Mouse (Mus musculus) embryonic facial prominence, embryonic 13.5 days (tissue): ENCODE data around the gene Ppp4c. TPM values are rescaled to one million over a fixed set of nuclear protein-coding genes. Genes with fewer than 3 reads are reported as not detected.
A peak's percentile ranks its signal among the peaks of the same experiment; 100 is the strongest.

Experiments used
- ATAC-seq: fragments of 200-750 bp; cut with Nextera tagmentation; 2 replicates; pipeline ENCODE4 v1.8.0; 2017; ENCODE audit warnings: low read depth; ENCODE audit not compliant: insufficient number of reproducible peaks, insufficient read depth, low FRiP score, low TSS enrichment
- H3K27ac ChIP-seq: fragments of 300-500 bp; sonication (generic); 2 replicates; pipeline ENCODE4 v1.5.1; 2015; ENCODE audit warnings: moderate library complexity, mild to moderate bottlenecking, inconsistent platforms
- H3K27me3 ChIP-seq: fragments of 300-500 bp; sonication (generic); 2 replicates; pipeline ENCODE4 v1.6.1; 2015; ENCODE audit warnings: mild to moderate bottlenecking, inconsistent platforms
- H3K36me3 ChIP-seq: fragments of 300-500 bp; sonication (generic); 2 replicates; pipeline ENCODE4 v1.6.1; 2015; ENCODE audit warnings: mild to moderate bottlenecking, inconsistent platforms
- H3K4me1 ChIP-seq: fragments of 300-500 bp; sonication (generic); 2 replicates; pipeline ENCODE4 v1.6.1; 2015; ENCODE audit warnings: inconsistent platforms
- H3K4me2 ChIP-seq: fragments of 300-500 bp; sonication (generic); 2 replicates; pipeline ENCODE4 v1.6.1; 2015; ENCODE audit warnings: moderate library complexity, mild to moderate bottlenecking, inconsistent platforms
- H3K4me3 ChIP-seq: fragments of 300-500 bp; sonication (generic); 2 replicates; pipeline ENCODE4 v1.5.1; 2015; ENCODE audit warnings: mild to moderate bottlenecking, inconsistent platforms
- H3K9ac ChIP-seq: fragments of 300-500 bp; sonication (generic); 2 replicates; pipeline ENCODE4 v1.6.1; 2015; ENCODE audit warnings: mild to moderate bottlenecking, inconsistent platforms
- H3K9me3 ChIP-seq: fragments of 300-500 bp; sonication (generic); 2 replicates; pipeline ENCODE4 v1.6.1; 2016; ENCODE audit warnings: inconsistent platforms
- WGBS: fragments of 180-500 bp; shearing (Covaris S2); methylation state at CpG from one replicate; pipeline ENCODE4 v1.1.7; 2015; ENCODE audit warnings: mixed read lengths; 5-methylcytosine and 5-hydroxymethylcytosine counted together
- polyA plus RNA-seq: library from polyadenylated mRNA; unstranded; fragments of >200 nt; fragmentation: Nextera tagmentation; extraction: Ambion mirVana; gene quantifications from 2 replicates; pipeline ENCODE4 v1.2.1, GENCODE M21; 2015

Ppp4c gene
- polyA plus RNA-seq = 300 and 311 TPM in 2 replicates

GRCm38 (mm10) chr7:126791851-126792720, at the start of gene Ppp4c:
Ppp4c (minus strand) TSS chr7:126792496.
- no peaks in the 10 kb centered on the region for H3K9me3 ChIP-seq
- peak within 1 kb of the TSS; percentile 97 for H3K27ac ChIP-seq
- H3K4me3 ChIP-seq = peak within 1 kb of the TSS; percentile 94
- peaks cover 66% of the 10 kb centered on the region for H3K36me3 ChIP-seq
- peak within 1 kb of the TSS; percentile 96 for H3K9ac ChIP-seq
- H3K27me3 ChIP-seq = no peaks in the 10 kb centered on the region
- under 1% methylated on average over 76 of the region's 83 CpGs for WGBS
- H3K4me2 ChIP-seq = peak within 1 kb of the TSS; percentile 74
- H3K4me1 ChIP-seq = peaks cover 33% of the 10 kb centered on the region
- peak; percentile 92 for ATAC-seq

- Histone ChIP-seq H3K36me3 (no peaks in the 10 kb centered on the region), H3K4me3 (no peak overlapping the region), H3K4me1 (peaks cover 9% of the 10 kb centered on the region), H3K9me3 (no peaks in the 10 kb centered on the region), H3K4me2 (no peak overlapping the region), H3K27ac (no peak overlapping the region), H3K27me3 (peaks cover 21% of the 10 kb centered on the region), H3K9ac (no peak overlapping the region)
- WGBS = 95% methylated on average over 1 of the region's 1 CpGs
- ATAC-seq = no peak
These were observed 41.0 kb upstream of the Ppp4c start for GRCm38 (mm10) chr7:126833294-126833693.

GRCm38 (mm10) chr7:126832036-126832598, 39.8 kb upstream of the Ppp4c start:
- peak overlapping the region; percentile 35 for H3K4me3 ChIP-seq
- H3K9ac ChIP-seq = no peak overlapping the region
- 0 out of 2 replicates have a peak, but pooled peaks have one; percentile 27 for ATAC-seq
- H3K27me3 ChIP-seq = peaks cover 24% of the 10 kb centered on the region
- H3K27ac ChIP-seq = no peak overlapping the region
- H3K4me2 ChIP-seq = peak overlapping the region; percentile 57
- under 1% methylated on average over 21 of the region's 21 CpGs for WGBS
- H3K4me1 ChIP-seq = peaks cover 9% of the 10 kb centered on the region
- no peaks in the 10 kb centered on the region for H3K9me3 ChIP-seq
- no peaks in the 10 kb centered on the region for H3K36me3 ChIP-seq

- no peak within 1 kb of the TSS for H3K9ac ChIP-seq
- H3K9me3 ChIP-seq = no peaks in the 10 kb centered on the region
- H3K27me3 ChIP-seq = peaks cover 24% of the 10 kb centered on the region
- H3K27ac ChIP-seq = no peak within 1 kb of the TSS
- 58% methylated on average over 5 of the region's 5 CpGs for WGBS
- H3K36me3 ChIP-seq = no peaks in the 10 kb centered on the region
- ATAC-seq = no peak
- peaks cover 9% of the 10 kb centered on the region for H3K4me1 ChIP-seq
- H3K4me3 ChIP-seq = peak within 1 kb of the TSS; percentile 35
- H3K4me2 ChIP-seq = peak within 1 kb of the TSS; percentile 57
These were observed 39.2 kb upstream of the Ppp4c start, which contains the start of gene 4930451I11Rik for GRCm38 (mm10) chr7:126831539-126831938. 4930451I11Rik (minus strand) TSS chr7:126831639.

GRCm38 (mm10) chr7:126825952-126826351, 33.7 kb upstream of the Ppp4c start:
- no peak overlapping the region for H3K4me3 ChIP-seq
- no peak overlapping the region for H3K9ac ChIP-seq
- ATAC-seq = no peak
- H3K27me3 ChIP-seq = peaks cover 53% of the 10 kb centered on the region
- 69% methylated on average over 5 of the region's 5 CpGs for WGBS
- no peaks in the 10 kb centered on the region for H3K36me3 ChIP-seq
- no peak overlapping the region for H3K27ac ChIP-seq
- peaks cover 5% of the 10 kb centered on the region; the same call in 1 of the 2 replicates for H3K4me1 ChIP-seq
- H3K9me3 ChIP-seq = no peaks in the 10 kb centered on the region
- H3K4me2 ChIP-seq = no peak overlapping the region

GRCm38 (mm10) chr7:126825403-126825802, 33.1 kb upstream of the Ppp4c start:
- no peaks in the 10 kb centered on the region for H3K9me3 ChIP-seq
- H3K36me3 ChIP-seq = no peaks in the 10 kb centered on the region
- WGBS = 20% methylated on average over 8 of the region's 8 CpGs
- H3K4me1 ChIP-seq = peaks cover 5% of the 10 kb centered on the region; the same call in 1 of the 2 replicates
- H3K27ac ChIP-seq = no peak overlapping the region
- H3K4me2 ChIP-seq = no peak overlapping the region
- ATAC-seq = no peak
- no peak overlapping the region for H3K4me3 ChIP-seq
- H3K27me3 ChIP-seq = peaks cover 48% of the 10 kb centered on the region
- H3K9ac ChIP-seq = no peak overlapping the region

GRCm38 (mm10) chr7:126823940-126824339, 31.6 kb upstream of the Ppp4c start:
- no peaks in the 10 kb centered on the region for H3K36me3 ChIP-seq
- no peaks in the 10 kb centered on the region for H3K9me3 ChIP-seq
- WGBS = 11% methylated on average over 10 of the region's 10 CpGs
- H3K9ac ChIP-seq = no peak overlapping the region
- H3K4me1 ChIP-seq = peaks cover 5% of the 10 kb centered on the region; the same call in 1 of the 2 replicates
- H3K27me3 ChIP-seq = peaks cover 38% of the 10 kb centered on the region
- H3K27ac ChIP-seq = no peak overlapping the region
- no peak overlapping the region for H3K4me2 ChIP-seq
- ATAC-seq = no peak
- H3K4me3 ChIP-seq = no peak overlapping the region

GRCm38 (mm10) chr7:126823202-126823711, 31.0 kb upstream of the Ppp4c start:
- Histone ChIP-seq H3K9ac (0 out of 2 replicates have a peak overlapping the region, but pooled peaks have one; percentile 52), H3K4me2 (peak overlapping the region; percentile 59), H3K27ac (no peak overlapping the region), H3K4me3 (peak overlapping the region; percentile 36), H3K36me3 (no peaks in the 10 kb centered on the region), H3K27me3 (peaks cover 38% of the 10 kb centered on the region), H3K9me3 (no peaks in the 10 kb centered on the region), H3K4me1 (peaks cover 5% of the 10 kb centered on the region; the same call in 1 of the 2 replicates)
- 0 out of 2 replicates have a peak, but pooled peaks have one; percentile 10 for ATAC-seq
- 2% methylated on average over 15 of the region's 19 CpGs for WGBS

- 10% methylated on average over 9 of the region's 9 CpGs for WGBS
- H3K27me3 ChIP-seq = peaks cover 38% of the 10 kb centered on the region
- peak overlapping the region; percentile 59 for H3K4me2 ChIP-seq
- ATAC-seq = no peak
- H3K27ac ChIP-seq = no peak overlapping the region
- H3K4me1 ChIP-seq = peaks cover 5% of the 10 kb centered on the region; the same call in 1 of the 2 replicates
- H3K4me3 ChIP-seq = peak overlapping the region; percentile 36
- no peaks in the 10 kb centered on the region for H3K9me3 ChIP-seq
- H3K36me3 ChIP-seq = no peaks in the 10 kb centered on the region
- no peak overlapping the region for H3K9ac ChIP-seq
These were observed 30.4 kb upstream of the Ppp4c start for GRCm38 (mm10) chr7:126822741-126823140.

GRCm38 (mm10) chr7:126821835-126822511, 29.7 kb upstream of the Ppp4c start:
- Histone ChIP-seq H3K9me3 (no peaks in the 10 kb centered on the region), H3K27me3 (peaks cover 35% of the 10 kb centered on the region), H3K27ac (no peak overlapping the region), H3K4me3 (no peak overlapping the region), H3K4me2 (no peak overlapping the region), H3K9ac (no peak overlapping the region), H3K36me3 (no peaks in the 10 kb centered on the region), H3K4me1 (peaks cover 5% of the 10 kb centered on the region; the same call in 1 of the 2 replicates)
- ATAC-seq = no peak
- WGBS = 22% methylated on average over 7 of the region's 7 CpGs

GRCm38 (mm10) chr7:126818818-126819217, 26.5 kb upstream of the Ppp4c start:
- Histone ChIP-seq H3K9me3 (no peaks in the 10 kb centered on the region), H3K4me3 (no peak overlapping the region), H3K4me1 (peaks cover 5% of the 10 kb centered on the region; the same call in 1 of the 2 replicates), H3K36me3 (no peaks in the 10 kb centered on the region), H3K27ac (no peak overlapping the region), H3K4me2 (no peak overlapping the region), H3K27me3 (peaks cover 19% of the 10 kb centered on the region), H3K9ac (no peak overlapping the region)
- ATAC-seq = no peak
- WGBS = 57% methylated on average over 1 of the region's 1 CpGs
